Mouse (Mus musculus) ES-E14 (cell line): ENCODE measurements at regions not wholly inside any gene's neighbourhood (a gene's known extent, or its start where the extent isn't known, plus 50 kb on each side); places are given as distances from the start of the nearest gene placed in this dataset.
A peak's percentile ranks its signal among the peaks of the same experiment; 100 is the strongest.

Experiments
- DNase-seq: peaks from one replicate; pipeline ENCODE4 v3.0.0-alpha.2; 2013; ENCODE audit warnings: low read depth, low spot score
- H3K27ac ChIP-seq: 2 replicates; pipeline ENCODE4 v1.5.1; 2012; ENCODE audit warnings: low read depth, mild to moderate bottlenecking, low read length, moderate library complexity, mixed read lengths; ENCODE audit not compliant: poor library complexity, insufficient read depth, severe bottlenecking
- H3K36me3 ChIP-seq: 2 replicates; pipeline ENCODE4 v1.6.1; 2012; ENCODE audit warnings: mild to moderate bottlenecking, low read length, moderate library complexity, mixed read lengths; ENCODE audit not compliant: control insufficient read depth, poor library complexity, insufficient read depth, severe bottlenecking
- H3K4me1 ChIP-seq, 2 experiments: fragments of 150-350 bp in 1 of 2; sonication (generic) in 1 of 2; 2 replicates each; pipeline ENCODE4 v1.6.1; 2012; ENCODE audit warnings: low read length in 2 of 2, mild to moderate bottlenecking in 1 of 2, mixed read lengths in 1 of 2; ENCODE audit not compliant: control insufficient read depth in 2 of 2, insufficient read depth in 2 of 2, poor library complexity in 1 of 2
- H3K4me3 ChIP-seq, 2 experiments: fragments of 150-350 bp in 1 of 2; sonication (generic) in 1 of 2; 2 replicates each; pipeline ENCODE4 v1.5.1; 2012; ENCODE audit warnings: low read length in 2 of 2, low read depth in 1 of 2, mild to moderate bottlenecking in 1 of 2, mixed read lengths in 1 of 2; ENCODE audit not compliant: insufficient read depth in 1 of 2, poor library complexity in 1 of 2, severe bottlenecking in 1 of 2
- H3K9ac ChIP-seq: 2 replicates; pipeline ENCODE4 v1.6.1; 2012; ENCODE audit warnings: low read depth, mild to moderate bottlenecking, low read length, mixed read lengths; ENCODE audit not compliant: poor library complexity, insufficient read depth, severe bottlenecking
- H3K9me3 ChIP-seq: fragments of 150-350 bp; sonication (generic); 2 replicates; pipeline ENCODE4 v1.6.1; 2012; ENCODE audit warnings: low read depth, mild to moderate bottlenecking, low read length; ENCODE audit not compliant: control insufficient read depth, insufficient read depth
- CHD2 ChIP-seq: IDR thresholded peaks from 2 replicates; pipeline ENCODE4 v1.6.1; 2014; ENCODE audit warnings: mild to moderate bottlenecking, low read depth, low read length, inconsistent platforms
- HCFC1 ChIP-seq: IDR thresholded peaks from 2 replicates; pipeline ENCODE4 v1.6.1; 2012; ENCODE audit warnings: low read length, inconsistent platforms, borderline replicate concordance; ENCODE audit not compliant: insufficient read depth
- MAFK ChIP-seq: IDR thresholded peaks from 2 replicates; pipeline ENCODE4 v1.6.1; 2014; ENCODE audit warnings: mild to moderate bottlenecking, low read depth, low read length, inconsistent platforms; ENCODE audit not compliant: insufficient read depth
- ZC3H11A ChIP-seq: IDR thresholded peaks from 2 replicates; pipeline ENCODE4 v1.6.1; 2012; ENCODE audit warnings: low read depth, mild to moderate bottlenecking, inconsistent platforms, low read length, borderline replicate concordance
- ZNF384 ChIP-seq: IDR thresholded peaks from 2 replicates; pipeline ENCODE4 v1.6.1; 2012; ENCODE audit warnings: low read depth, low read length, inconsistent platforms
- in situ Hi-C, 2 experiments: fragments of 600-800 bp; cut with MboI; formaldehyde crosslinking; loops; one replicate each; pipeline ENCODE4 v1.15.1; 2025; ENCODE audit warnings: low sequenced_read_pairs in 2 of 2, inconsistent platforms in 1 of 2; ENCODE audit not compliant: unreplicated experiment in 2 of 2

DNA sequence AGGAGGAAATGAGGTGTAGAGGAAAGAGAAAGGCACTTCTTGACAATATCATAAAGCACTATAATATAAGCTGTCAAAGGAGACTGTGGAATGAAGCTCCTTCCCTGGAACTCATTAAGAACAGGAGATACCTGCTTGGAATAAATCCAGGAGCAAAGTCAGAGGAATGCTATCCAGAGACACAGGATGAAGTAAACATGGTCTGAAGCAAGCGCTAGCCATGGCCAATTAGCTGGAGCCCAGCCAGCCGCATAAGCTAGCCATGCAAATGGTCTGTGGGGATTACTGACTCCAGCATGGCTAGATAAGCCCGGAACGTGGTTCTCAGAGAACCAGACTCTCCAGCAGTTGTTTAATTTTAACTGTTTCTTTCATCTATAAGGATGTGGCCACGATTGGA lies 54.9 kb upstream of the Gpc3 start:
- no peak for DNase-seq
- in situ Hi-C loops = no loop called here

DNA sequence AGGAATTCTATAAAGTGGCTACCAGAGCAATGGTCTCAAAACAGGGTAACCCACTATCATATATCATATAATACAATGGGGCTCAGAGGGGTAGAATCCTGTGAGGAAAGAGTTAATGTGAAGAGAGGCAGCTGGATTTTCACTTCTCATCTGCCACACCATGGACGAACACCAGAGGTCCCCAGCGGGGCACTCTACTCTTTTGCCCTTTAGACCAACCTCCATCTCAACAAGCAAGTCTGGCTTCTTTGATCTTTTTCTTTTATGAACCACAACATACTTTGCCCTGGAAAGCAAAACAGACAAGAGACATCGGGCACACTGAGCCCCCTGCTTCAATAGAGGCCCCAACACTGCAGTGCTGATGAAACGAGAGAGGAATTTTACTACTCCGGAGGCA lies 65.3 kb upstream of the Gpc3 start:
- TF ChIP-seq MAFK = no peak
- TF ChIP-seq ZC3H11A = 0 out of 2 replicates have a peak, but pooled peaks have one; percentile 31
- DNase-seq = peak; percentile 29
- Histone ChIP-seq H3K9ac (0 out of 2 replicates have a peak overlapping the region, but pooled peaks have one; percentile 52), H3K4me1 (no peaks in the 10 kb centered on the region), H3K36me3 (no peaks in the 10 kb centered on the region), H3K9me3 (no peaks in the 10 kb centered on the region), H3K4me3 (no peak overlapping the region), H3K27ac (no peak overlapping the region)
- in situ Hi-C loops = no loop called here

More for the DNA sequence above, 54.9 kb upstream of the Gpc3 start:
- Histone ChIP-seq H3K9ac (no peak overlapping the region), H3K36me3 (no peaks in the 10 kb centered on the region), H3K27ac (no peak overlapping the region), H3K4me3 (no peak overlapping the region), H3K4me1 (no peaks in the 10 kb centered on the region), H3K9me3 (no peaks in the 10 kb centered on the region)
- TF ChIP-seq ZC3H11A (no peak), ZNF384 (no peak), CHD2 (no peak), MAFK (no peak), HCFC1 (no peak)

DNA sequence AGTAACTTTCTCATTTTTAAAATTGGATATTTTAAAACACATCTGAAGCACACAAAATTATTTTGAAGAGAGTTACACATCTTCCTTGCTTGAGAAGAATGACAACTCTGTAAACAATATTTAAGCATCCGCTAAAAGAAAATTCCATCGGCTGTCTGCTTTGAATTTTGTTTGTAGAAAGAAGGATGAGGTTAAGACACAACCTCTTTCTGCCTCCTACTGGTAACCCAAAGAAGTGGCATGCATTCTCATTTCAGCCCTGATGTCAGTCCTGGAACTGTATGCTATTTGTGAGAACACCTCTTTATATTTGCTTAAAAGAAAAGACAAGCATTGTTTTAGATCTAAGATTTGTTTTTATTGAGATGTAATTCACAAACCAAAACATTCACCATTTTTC lies 80.6 kb upstream of the Gpc3 start:
- Histone ChIP-seq H3K4me1 (no peaks in the 10 kb centered on the region), H3K36me3 (no peaks in the 10 kb centered on the region), H3K27ac (no peak overlapping the region), H3K9ac (no peak overlapping the region), H3K4me3 (no peak overlapping the region), H3K9me3 (no peaks in the 10 kb centered on the region)
- in situ Hi-C loops = no loop called here
- DNase-seq = no peak
- no peak for TF ChIP-seq ZC3H11A
- no peak for TF ChIP-seq HCFC1
- TF ChIP-seq CHD2 = no peak
- TF ChIP-seq MAFK = no peak
- no peak for TF ChIP-seq ZNF384

- no peaks in the 10 kb centered on the region for H3K4me1 ChIP-seq
- no peak overlapping the region for H3K4me3 ChIP-seq
- no peaks in the 10 kb centered on the region for H3K9me3 ChIP-seq
- no peak for TF ChIP-seq MAFK
- no peak for TF ChIP-seq ZNF384
- TF ChIP-seq CHD2 = no peak
- no peak for TF ChIP-seq ZC3H11A
- no peak for TF ChIP-seq HCFC1
- no peak for DNase-seq
- H3K9ac ChIP-seq = no peak overlapping the region
- no peak overlapping the region for H3K27ac ChIP-seq
- H3K36me3 ChIP-seq = no peaks in the 10 kb centered on the region
- in situ Hi-C loops = loop anchor here in 1 of 2 experiments (25.0 kb wide), 1 partner anchor 237 kb away; no protein-coding TSS in a partner anchor
Observed at GRCm38 (mm10) chrX:52699615-52700014, 85.9 kb upstream of the Gpc3 start.

- H3K27ac ChIP-seq = no peak overlapping the region
- no peak for TF ChIP-seq ZNF384
- TF ChIP-seq CHD2 = no peak
- TF ChIP-seq MAFK = no peak
- TF ChIP-seq ZC3H11A = no peak
- TF ChIP-seq HCFC1 = no peak
- H3K36me3 ChIP-seq = no peaks in the 10 kb centered on the region
- in situ Hi-C loops = loop anchor here in 1 of 2 experiments (25.0 kb wide), 1 partner anchor 255 kb away; no protein-coding TSS in a partner anchor
- H3K9me3 ChIP-seq = no peaks in the 10 kb centered on the region
- no peak overlapping the region for H3K4me3 ChIP-seq
- peak; percentile 22 for DNase-seq
- no peaks in the 10 kb centered on the region for H3K4me1 ChIP-seq
- H3K9ac ChIP-seq = no peak overlapping the region
Observed at GRCm38 (mm10) chrX:52717495-52717894, 73.5 kb upstream of the Ccdc160 start.
